Mouse (Mus musculus): ENCODE data around the gene Olfr597. TPM values are rescaled to one million over a fixed set of nuclear protein-coding genes. Genes with fewer than 3 reads are reported as not detected.
"Not testable (repeated sequence)": the region's sequence is repeated elsewhere in the genome, so short reads cannot be mapped to it uniquely, and the experiment has no call there.

Gene Olfr597
- not detected in 3 replicates for total RNA-seq (2017)

DNA sequence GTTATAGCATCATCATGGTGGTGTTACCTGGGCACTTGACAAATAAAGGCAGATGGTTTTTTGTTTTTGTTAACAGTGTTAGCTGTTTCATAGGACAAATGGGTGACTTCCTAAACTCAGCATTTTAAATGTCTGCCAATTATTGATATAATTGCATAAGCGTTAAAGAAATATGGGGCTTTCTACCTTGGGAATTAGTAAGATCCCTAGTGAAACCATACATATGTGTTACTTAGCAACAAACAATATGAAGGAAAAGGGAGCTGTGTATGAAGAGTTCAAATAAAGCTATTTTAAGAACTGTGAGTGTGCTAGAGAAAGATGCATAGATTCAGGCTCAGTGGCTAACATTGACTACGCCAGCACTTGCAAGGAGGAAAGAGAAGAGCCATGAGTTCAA, at the start of gene Olfr597:
TSS of gene Olfr597 (plus strand) at position 301 of the 400 bp plus-strand sequence.
- ATAC-seq (replicated peaks; ENCODE audit: insufficient number of reproducible peaks, low FRiP score, low TSS enrichment, poor library complexity, severe bottlenecking) = not testable (repeated sequence)

- ATAC-seq (replicated peaks; ENCODE audit: insufficient number of reproducible peaks, low FRiP score, low TSS enrichment, poor library complexity, severe bottlenecking) = not testable (repeated sequence)
Observed at GRCm38 (mm10) chr7:103305348-103305747, 10.8 kb upstream of the Olfr597 start, which contains the start of gene Olfr596. Gene Olfr596 (plus strand): TSS chr7:103305648.

- ATAC-seq (replicated peaks; ENCODE audit: insufficient number of reproducible peaks, low FRiP score, low TSS enrichment, poor library complexity, severe bottlenecking) = no peak
Observed at GRCm38 (mm10) chr7:103323268-103323667, 7.2 kb downstream of the Olfr597 start, which contains the start of gene Olfr598. Gene Olfr598 (plus strand): TSS chr7:103323568.

GRCm38 (mm10) chr7:103335617-103336016, 19.5 kb downstream of the Olfr597 start, which contains the start of gene Olfr599:
Gene Olfr599 (plus strand): TSS chr7:103335917.
- no peak for ATAC-seq (replicated peaks; ENCODE audit: insufficient number of reproducible peaks, low FRiP score, low TSS enrichment, poor library complexity, severe bottlenecking)

GRCm38 (mm10) chr7:103349569-103349968, 33.5 kb downstream of the Olfr597 start, which contains the start of gene Olfr600:
Gene Olfr600 (minus strand): TSS chr7:103349669.
- no peak for ATAC-seq (replicated peaks; ENCODE audit: insufficient number of reproducible peaks, low FRiP score, low TSS enrichment, poor library complexity, severe bottlenecking)

DNA sequence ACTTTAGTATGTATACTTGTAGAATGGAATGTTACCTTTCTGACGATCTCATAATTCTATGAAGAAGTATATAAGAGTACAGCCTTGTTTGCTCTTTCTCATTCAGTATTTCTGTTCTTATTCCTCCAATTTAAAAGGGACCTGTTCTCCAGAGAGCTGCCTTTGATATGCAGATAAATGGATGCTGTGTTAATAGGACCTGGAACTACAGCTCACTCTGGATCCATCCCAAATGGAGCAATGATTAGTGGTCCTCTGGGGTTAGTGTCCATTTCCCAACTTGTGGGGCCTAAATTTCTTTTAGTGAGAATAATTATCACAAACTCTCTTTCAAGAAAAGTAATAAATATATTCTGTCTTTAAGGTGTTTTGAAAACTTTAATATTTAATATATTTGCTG, 46.4 kb downstream of the Olfr597 start, which contains the start of gene Olfr601:
TSS of gene Olfr601 (minus strand) at position 101 of the 400 bp plus-strand sequence.
- ATAC-seq (replicated peaks; ENCODE audit: insufficient number of reproducible peaks, low FRiP score, low TSS enrichment, poor library complexity, severe bottlenecking) = no peak

Other genes with a start within 250 kb of the Olfr597 start
- not detected in 3 replicates for gene Olfr584, start 234.4 kb upstream of the Olfr597 start, total RNA-seq (2017)
- 1.3 TPM in 1 of 3 replicates, not detected in the others for gene Olfr585, start 218.6 kb upstream of the Olfr597 start, total RNA-seq (2017)
- gene Olfr586, start 190.7 kb upstream of the Olfr597 start, total RNA-seq (2017) = not detected in 3 replicates
- gene Olfr588-ps1, start 175.4 kb upstream of the Olfr597 start, total RNA-seq (2017) = not detected in 3 replicates
- gene Olfr589, start 160.0 kb upstream of the Olfr597 start, total RNA-seq (2017) = not detected in 3 replicates
- not detected in 3 replicates for gene Olfr591, start 138.0 kb upstream of the Olfr597 start, total RNA-seq (2017)
- 0.10 TPM in 1 of 3 replicates, not detected in the others for gene Olfr592, start 131.5 kb upstream of the Olfr597 start, total RNA-seq (2017)
- gene Olfr593, start 104.5 kb upstream of the Olfr597 start, total RNA-seq (2017) = not detected in 3 replicates
- not detected in 3 replicates for gene Olfr594, start 99.3 kb upstream of the Olfr597 start, total RNA-seq (2017)
- not detected in 3 replicates for gene Usp17ld, start 63.8 kb upstream of the Olfr597 start, total RNA-seq (2017)
- gene Olfr596, start 10.7 kb upstream of the Olfr597 start, total RNA-seq (2017) = not detected in 3 replicates
- not detected in 3 replicates for gene Olfr598, start 7.3 kb downstream of the Olfr597 start, total RNA-seq (2017)
- gene Olfr599, start 19.6 kb downstream of the Olfr597 start, total RNA-seq (2017) = not detected in 3 replicates
- gene Olfr600, start 33.4 kb downstream of the Olfr597 start, total RNA-seq (2017) = not detected in 3 replicates
- gene Olfr601, start 46.3 kb downstream of the Olfr597 start, total RNA-seq (2017) = not detected in 3 replicates
- gene Olfr603, start 69.9 kb downstream of the Olfr597 start, total RNA-seq (2017) = not detected in 3 replicates
- not detected in 3 replicates for gene Usp17lc, start 98.8 kb downstream of the Olfr597 start, total RNA-seq (2017)
- gene Olfr605, start 129.1 kb downstream of the Olfr597 start, total RNA-seq (2017) = not detected in 3 replicates
- not detected in 3 replicates for gene Olfr606, start 132.7 kb downstream of the Olfr597 start, total RNA-seq (2017)
- gene Olfr607, start 147.8 kb downstream of the Olfr597 start, total RNA-seq (2017) = not detected in 3 replicates
- gene Olfr608, start 153.6 kb downstream of the Olfr597 start, total RNA-seq (2017) = not detected in 3 replicates
- not detected in 3 replicates for gene Olfr609, start 181.7 kb downstream of the Olfr597 start, total RNA-seq (2017)
- not detected in 3 replicates for gene Olfr610, start 195.8 kb downstream of the Olfr597 start, total RNA-seq (2017)
- not detected in 3 replicates for gene Olfr611, start 204.5 kb downstream of the Olfr597 start, total RNA-seq (2017)
- not detected in 3 replicates for gene Olfr612, start 226.4 kb downstream of the Olfr597 start, total RNA-seq (2017)
- not detected in 3 replicates for gene Olfr613, start 231.8 kb downstream of the Olfr597 start, total RNA-seq (2017)
- not detected in 3 replicates for gene Olfr615, start 239.8 kb downstream of the Olfr597 start, total RNA-seq (2017)

Data from monocyte, adult 5-6 weeks (primary cell).